Mouse (Mus musculus): ENCODE measurements around the gene Jazf1. TPM values are rescaled to one million over a fixed set of nuclear protein-coding genes. Genes with fewer than 3 reads are reported as not detected.

The Jazf1 gene
- total and polyA plus RNA-seq, 3 experiments: 0.42 to 1.7 (median 0.75) TPM

DNA sequence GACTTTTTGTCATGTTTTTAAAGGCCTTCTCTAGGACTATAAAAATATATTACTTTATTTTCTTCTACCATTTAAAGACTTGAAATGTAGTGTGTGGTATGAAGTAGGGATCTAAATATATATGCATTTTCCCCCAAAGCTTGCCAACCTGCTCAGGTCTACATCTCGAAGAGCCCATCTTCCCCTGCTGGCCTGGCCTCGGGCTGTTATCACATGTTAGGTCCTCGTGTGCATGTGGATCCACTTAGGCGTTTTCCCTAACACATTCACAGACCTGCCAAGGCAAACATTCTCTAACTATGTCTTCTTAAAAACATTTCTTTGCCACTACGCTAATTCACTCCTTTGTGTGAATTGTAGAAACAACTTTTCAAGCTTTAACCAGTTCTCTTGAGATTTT is 125.9 kb downstream of the Jazf1 start:
- in situ Hi-C loops (cut with MboI; ENCODE audit: low pct_ligation_motif_present, low pct_unique_long_range_greater_than_20kb, low sequenced_read_pairs): no loop called here
- Histone ChIP-seq H3K4me2 (ENCODE audit: insufficient read depth, low read depth, poor library complexity, severe bottlenecking) (no peak overlapping the region), H3K36me3 (replicated peaks in 1 of 2; ENCODE audit: control insufficient read depth in 1 of 2, insufficient read depth in 1 of 2, low read length in 1 of 2) (no peaks in the 10 kb centered on the region), H3K79me2 (replicated peaks; ENCODE audit: control insufficient read depth, extremely low read depth, insufficient read depth, poor library complexity, severe bottlenecking) (no peaks in the 10 kb centered on the region), H3K9me3 (replicated peaks; ENCODE audit: low read length) (no peaks in the 10 kb centered on the region), H3K4me1 (ENCODE audit: control insufficient read depth in 1 of 2, insufficient read depth in 2 of 2) (peaks cover 0 to 3% of the 10 kb centered on the region in 2 experiments; a peak in 2 of 4 replicates), H3K4me3 (replicated peaks in 1 of 3; ENCODE audit: low read depth in 2 of 3, low read length in 2 of 3, poor library complexity in 1 of 3) (no peak overlapping the region), H3K9ac (ENCODE audit: insufficient read depth, low read depth) (no peak overlapping the region), H3K27me3 (replicated peaks) (no peaks in the 10 kb centered on the region), H3K27ac (ENCODE audit: insufficient read depth, low read depth) (no peak overlapping the region)
- dilution Hi-C loops (cut with MboI; ENCODE audit: extremely low pct_ligation_motif_present, extremely low pct_unique_long_range_greater_than_20kb, low sequenced_read_pairs): no loop called here
- DNase-seq (ENCODE audit: extremely low read depth): no peak
- no peak for TF ChIP-seq ETS1 (conservative IDR thresholded peaks at IDR 0.05; ENCODE audit: low read depth, low read length)
- TF ChIP-seq HCFC1 (IDR thresholded peaks at IDR 0.05; ENCODE audit: low read depth, low read length): no peak
- no peak for TF ChIP-seq IRF4 (IDR thresholded peaks at IDR 0.05; ENCODE audit: low read depth, low read length)
- TF ChIP-seq CHD1 (IDR thresholded peaks at IDR 0.05; ENCODE audit: low read depth, low read length): no peak
- TF ChIP-seq ELF1 (IDR thresholded peaks at IDR 0.05; ENCODE audit: low read depth, low read length): no peak
- TF ChIP-seq GABPA (IDR thresholded peaks at IDR 0.05; ENCODE audit: insufficient replicate concordance, low read depth, low read length): no peak

DNA sequence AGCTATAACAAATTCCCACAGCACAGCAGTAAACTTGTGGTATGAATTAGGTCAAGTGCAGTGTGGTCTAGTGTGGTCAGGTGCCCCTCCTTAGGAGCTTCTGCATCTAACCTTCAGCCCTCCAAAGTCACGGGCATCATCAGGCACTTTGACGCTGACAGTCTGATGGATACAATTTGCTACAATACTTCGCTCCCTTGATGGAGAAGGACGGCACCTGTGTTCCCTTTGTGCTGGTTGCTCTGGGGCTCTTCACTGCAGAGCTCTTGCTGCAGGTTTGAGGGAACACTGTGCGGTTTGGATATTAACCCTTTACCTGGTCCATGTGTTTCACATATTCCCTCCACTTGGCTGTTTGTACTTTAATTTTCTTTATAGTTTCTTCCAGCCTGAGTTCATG is 126.3 kb downstream of the Jazf1 start:
- H3K27me3 ChIP-seq (replicated peaks): no peaks in the 10 kb centered on the region
- dilution Hi-C loops (cut with MboI; ENCODE audit: extremely low pct_ligation_motif_present, extremely low pct_unique_long_range_greater_than_20kb, low sequenced_read_pairs) (no loop called here), in situ Hi-C loops (cut with MboI; ENCODE audit: low pct_ligation_motif_present, low pct_unique_long_range_greater_than_20kb, low sequenced_read_pairs) (no loop called here)
- H3K4me2 ChIP-seq (ENCODE audit: insufficient read depth, low read depth, poor library complexity, severe bottlenecking): no peak overlapping the region
- H3K4me1 ChIP-seq (ENCODE audit: control insufficient read depth in 1 of 2, insufficient read depth in 2 of 2): peaks cover 0 to 3% of the 10 kb centered on the region in 2 experiments; a peak in 2 of 4 replicates
- no peak overlapping the region for H3K9ac ChIP-seq (ENCODE audit: insufficient read depth, low read depth)
- H3K36me3 ChIP-seq (replicated peaks in 1 of 2; ENCODE audit: control insufficient read depth in 1 of 2, insufficient read depth in 1 of 2, low read length in 1 of 2): no peaks in the 10 kb centered on the region
- TF ChIP-seq ETS1 (conservative IDR thresholded peaks at IDR 0.05; ENCODE audit: low read depth, low read length): no peak
- TF ChIP-seq USF1 (IDR thresholded peaks at IDR 0.05; ENCODE audit: low read depth, low read length): no peak
- TF ChIP-seq E2F4 (IDR thresholded peaks at IDR 0.05; ENCODE audit: insufficient replicate concordance, low read depth, low read length): no peak
- no peak for TF ChIP-seq UBTF (IDR thresholded peaks at IDR 0.05; ENCODE audit: low read depth, low read length)
- no peak overlapping the region for H3K4me3 ChIP-seq (replicated peaks in 1 of 3; ENCODE audit: low read depth in 2 of 3, low read length in 2 of 3, poor library complexity in 1 of 3)
- H3K9me3 ChIP-seq (replicated peaks; ENCODE audit: low read length): no peaks in the 10 kb centered on the region
- no peaks in the 10 kb centered on the region for H3K79me2 ChIP-seq (replicated peaks; ENCODE audit: control insufficient read depth, extremely low read depth, insufficient read depth, poor library complexity, severe bottlenecking)
- no peak overlapping the region for H3K27ac ChIP-seq (ENCODE audit: insufficient read depth, low read depth)
- no peak for DNase-seq (ENCODE audit: extremely low read depth)

DNA sequence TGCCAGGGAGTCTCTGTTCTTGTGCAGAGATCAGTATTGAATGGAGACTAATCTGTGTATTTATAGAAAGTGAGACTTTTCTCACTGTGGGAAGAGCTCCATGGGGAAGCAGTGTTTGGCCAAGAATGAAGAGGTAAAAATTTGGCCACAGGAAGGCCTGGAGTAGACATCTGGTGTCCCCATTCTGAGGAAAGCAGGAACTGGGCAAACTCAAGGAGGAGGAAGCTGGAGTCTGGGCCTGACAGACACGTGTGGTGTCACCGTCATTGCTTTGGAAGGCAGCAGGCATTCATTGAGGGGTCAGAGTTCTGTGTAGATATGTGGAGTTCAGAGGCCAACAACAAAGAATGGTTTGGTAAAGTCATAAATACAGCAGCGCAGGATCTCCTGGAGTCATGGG is 130.5 kb downstream of the Jazf1 start:
- no peak overlapping the region for H3K9ac ChIP-seq (ENCODE audit: insufficient read depth, low read depth)
- no peaks in the 10 kb centered on the region for H3K9me3 ChIP-seq (replicated peaks; ENCODE audit: low read length)
- TF ChIP-seq JUND (conservative IDR thresholded peaks at IDR 0.05; ENCODE audit: low read depth, low read length): no peak
- DNase-seq (ENCODE audit: extremely low read depth): no peak
- dilution Hi-C loops (cut with MboI; ENCODE audit: extremely low pct_ligation_motif_present, extremely low pct_unique_long_range_greater_than_20kb, low sequenced_read_pairs) (no loop called here), in situ Hi-C loops (cut with MboI; ENCODE audit: low pct_ligation_motif_present, low pct_unique_long_range_greater_than_20kb, low sequenced_read_pairs) (no loop called here)
- no peak overlapping the region for H3K4me2 ChIP-seq (ENCODE audit: insufficient read depth, low read depth, poor library complexity, severe bottlenecking)
- H3K79me2 ChIP-seq (replicated peaks; ENCODE audit: control insufficient read depth, extremely low read depth, insufficient read depth, poor library complexity, severe bottlenecking): no peaks in the 10 kb centered on the region
- no peak overlapping the region for H3K27ac ChIP-seq (ENCODE audit: insufficient read depth, low read depth)
- no peak overlapping the region for H3K4me3 ChIP-seq (replicated peaks in 1 of 3; ENCODE audit: low read depth in 2 of 3, low read length in 2 of 3, poor library complexity in 1 of 3)
- H3K4me1 ChIP-seq (ENCODE audit: control insufficient read depth in 1 of 2, insufficient read depth in 2 of 2): peaks cover 0 to 3% of the 10 kb centered on the region in 2 experiments; a peak in 2 of 4 replicates
- no peaks in the 10 kb centered on the region for H3K27me3 ChIP-seq (replicated peaks)
- no peaks in the 10 kb centered on the region for H3K36me3 ChIP-seq (replicated peaks in 1 of 2; ENCODE audit: control insufficient read depth in 1 of 2, insufficient read depth in 1 of 2, low read length in 1 of 2)
